Mouse (Mus musculus) liver, embryonic 12.5 days (tissue): ENCODE results near the gene Dlx6. TPM values are rescaled to one million over a fixed set of nuclear protein-coding genes. Genes with fewer than 3 reads are reported as not detected.

ENCODE experiments used
- ATAC-seq: fragments of 200-750 bp; cut with Nextera tagmentation; 2 replicates; pipeline ENCODE4 v1.8.0; 2017; ENCODE audit warnings: moderate number of reproducible peaks, mild to moderate bottlenecking, moderate library complexity
- H3K27ac ChIP-seq: fragments of 300-500 bp; sonication (generic); 2 replicates; pipeline ENCODE4 v1.5.1; 2016; ENCODE audit warnings: mild to moderate bottlenecking
- H3K27me3 ChIP-seq: fragments of 300-500 bp; sonication (generic); replicated peaks from 2 replicates; pipeline ENCODE4 v1.6.1; 2016; ENCODE audit warnings: mild to moderate bottlenecking, moderate library complexity
- H3K36me3 ChIP-seq: fragments of 300-500 bp; sonication (generic); 2 replicates; pipeline ENCODE4 v1.6.1; 2016; ENCODE audit warnings: mild to moderate bottlenecking, moderate library complexity
- H3K4me1 ChIP-seq: fragments of 300-500 bp; sonication (generic); 2 replicates; pipeline ENCODE4 v1.6.1; 2016
- H3K4me2 ChIP-seq: fragments of 300-500 bp; sonication (generic); 2 replicates; pipeline ENCODE4 v1.6.1; 2016; ENCODE audit warnings: mild to moderate bottlenecking, moderate library complexity
- H3K4me3 ChIP-seq: fragments of 300-500 bp; sonication (generic); 2 replicates; pipeline ENCODE4 v1.5.1; 2016; ENCODE audit warnings: mild to moderate bottlenecking, moderate library complexity
- H3K9ac ChIP-seq: fragments of 300-500 bp; sonication (generic); 2 replicates; pipeline ENCODE4 v1.6.1; 2016; ENCODE audit warnings: mild to moderate bottlenecking, moderate library complexity
- H3K9me3 ChIP-seq: fragments of 300-500 bp; sonication (generic); replicated peaks from 2 replicates; pipeline ENCODE4 v1.6.1; 2016; ENCODE audit warnings: mild to moderate bottlenecking, moderate library complexity
- WGBS: fragments of 180-500 bp; shearing (Covaris S2); methylation state at CpG from one replicate; pipeline ENCODE4 v1.1.7; 2016; ENCODE audit not compliant: insufficient replicate concordance; 5-methylcytosine and 5-hydroxymethylcytosine counted together
- polyA plus RNA-seq: library from polyadenylated mRNA; unstranded; fragments of >200 nt; fragmentation: Nextera tagmentation; extraction: Ambion mirVana; gene quantifications from 2 replicates; pipeline ENCODE4 v1.2.1, GENCODE M21; 2016

Dlx6 gene
- polyA plus RNA-seq, 1 experiment from 2014 or later = not detected

DNA sequence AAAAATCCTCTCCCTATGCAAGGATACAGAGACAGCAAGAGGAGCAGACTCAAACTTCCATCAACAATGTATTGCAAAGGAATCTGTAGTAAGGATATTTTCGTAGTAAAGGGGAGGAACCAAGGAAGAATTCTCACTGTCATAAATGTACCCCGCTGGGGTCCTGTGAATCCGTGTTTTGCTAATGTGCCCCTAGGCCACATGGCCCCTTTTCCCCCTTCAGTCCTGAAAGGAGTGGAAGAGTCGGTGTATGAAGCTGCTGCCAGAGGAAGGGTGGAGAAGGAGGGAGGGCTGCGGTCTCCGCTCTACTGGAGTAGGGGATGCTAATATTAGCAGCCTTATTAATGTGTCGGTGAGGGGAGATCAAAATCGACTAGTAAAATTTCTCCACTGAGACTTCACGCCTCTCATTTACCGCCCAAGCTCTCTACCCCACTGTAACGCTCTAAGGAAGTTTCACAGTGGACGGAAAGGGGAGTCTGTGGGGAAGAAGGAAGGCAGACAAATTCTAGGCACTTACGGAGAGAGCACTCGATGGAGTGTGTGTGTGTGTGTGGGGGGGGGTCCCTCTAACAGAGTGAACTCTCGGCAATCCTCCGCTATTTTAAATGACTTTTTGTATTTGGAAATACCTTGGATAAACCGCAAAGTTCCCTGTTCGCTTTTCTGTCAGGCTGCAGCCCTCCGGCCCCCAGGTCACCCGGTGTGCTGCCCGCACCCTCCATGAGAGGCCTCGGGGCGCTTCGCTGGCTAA is 17.4 kb downstream of the Dlx6 start:
- no peak overlapping the region for H3K4me3 ChIP-seq

DNA sequence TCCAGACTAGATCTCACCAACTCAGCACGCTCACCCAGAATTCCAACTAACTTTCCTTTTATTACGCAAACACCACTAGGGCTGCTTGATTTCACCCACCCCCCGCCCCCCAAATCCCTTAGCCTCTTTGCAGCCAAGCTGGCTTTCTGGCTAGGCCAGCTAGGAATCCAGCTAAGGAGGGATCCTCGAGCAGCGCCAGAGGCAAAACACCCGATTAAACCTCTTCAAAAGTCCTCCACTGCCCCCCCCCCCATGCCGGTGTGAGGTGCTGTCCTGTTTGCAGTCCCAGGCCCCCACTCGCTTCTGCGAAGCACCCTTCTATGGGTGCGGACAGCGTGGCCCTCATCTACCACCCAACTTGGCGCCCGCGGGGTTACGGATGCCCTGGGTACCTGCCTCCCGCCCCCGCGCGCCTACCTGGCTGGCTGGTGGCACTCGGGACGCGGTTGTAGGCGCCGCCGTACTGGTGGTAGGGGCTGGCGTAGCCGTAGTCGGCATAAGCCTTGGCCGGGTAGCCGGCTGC is 18.0 kb downstream of the Dlx6 start:
- no peak for ATAC-seq
- Histone ChIP-seq H3K9ac (no peak overlapping the region), H3K9me3 (no peaks in the 10 kb centered on the region), H3K4me3 (peak overlapping the region; percentile 32), H3K4me1 (peaks cover 6% of the 10 kb centered on the region), H3K27ac (no peak overlapping the region), H3K36me3 (no peaks in the 10 kb centered on the region), H3K27me3 (peaks cover 90% of the 10 kb centered on the region), H3K4me2 (peak overlapping the region; percentile 51)
- WGBS = 4% methylated on average over 30 of the region's 30 CpGs

More for the DNA sequence above, 17.4 kb downstream of the Dlx6 start:
- 5% methylated on average over 24 of the region's 24 CpGs for WGBS
- H3K27me3 ChIP-seq = peaks cover 97% of the 10 kb centered on the region
- H3K9ac ChIP-seq = no peak overlapping the region
- H3K36me3 ChIP-seq = no peaks in the 10 kb centered on the region
- no peak for ATAC-seq
- H3K9me3 ChIP-seq = no peaks in the 10 kb centered on the region
- H3K4me1 ChIP-seq = peaks cover 6% of the 10 kb centered on the region
- H3K4me2 ChIP-seq = no peak overlapping the region
- H3K27ac ChIP-seq = no peak overlapping the region

DNA sequence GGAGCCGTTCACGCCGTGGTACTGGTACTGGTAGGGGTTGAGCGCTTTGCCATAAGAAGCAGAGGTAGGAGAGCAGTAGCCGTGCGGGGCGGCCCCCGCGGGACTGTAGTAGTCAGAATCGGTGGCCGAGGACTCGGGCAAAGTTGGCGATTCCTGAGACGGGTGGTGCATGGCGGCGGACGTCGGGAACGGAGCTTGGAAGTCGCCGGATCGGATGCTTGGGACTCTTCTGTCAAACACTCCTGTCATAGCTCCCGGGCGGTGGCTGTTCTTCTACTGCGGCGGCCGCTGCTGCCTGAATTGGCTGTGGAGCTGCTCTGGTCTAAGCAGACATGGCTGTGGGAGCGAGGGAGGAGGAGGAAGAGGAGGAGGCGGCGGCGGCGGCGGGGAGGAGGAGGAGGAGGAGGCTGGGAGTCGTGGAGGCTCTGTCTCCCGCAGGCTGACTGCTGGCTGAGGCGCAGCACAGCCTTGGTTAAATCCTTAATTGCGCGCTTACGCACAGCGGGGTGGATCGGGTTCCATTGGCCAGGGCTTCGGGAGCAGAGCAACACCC is 18.6 kb downstream of the Dlx6 start, which contains the start of gene Dlx5:
Dlx5 (minus strand) TSS at position 448 of the 553 bp plus-strand sequence.
- 2% methylated on average over 35 of the region's 42 CpGs for WGBS
- Histone ChIP-seq H3K4me3 (peak within 1 kb of the TSS; percentile 32), H3K4me1 (peaks cover 6% of the 10 kb centered on the region), H3K27ac (no peak within 1 kb of the TSS), H3K36me3 (no peaks in the 10 kb centered on the region), H3K9me3 (no peaks in the 10 kb centered on the region), H3K9ac (no peak within 1 kb of the TSS), H3K4me2 (peak within 1 kb of the TSS; percentile 51), H3K27me3 (peaks cover 85% of the 10 kb centered on the region)
- no peak for ATAC-seq

DNA sequence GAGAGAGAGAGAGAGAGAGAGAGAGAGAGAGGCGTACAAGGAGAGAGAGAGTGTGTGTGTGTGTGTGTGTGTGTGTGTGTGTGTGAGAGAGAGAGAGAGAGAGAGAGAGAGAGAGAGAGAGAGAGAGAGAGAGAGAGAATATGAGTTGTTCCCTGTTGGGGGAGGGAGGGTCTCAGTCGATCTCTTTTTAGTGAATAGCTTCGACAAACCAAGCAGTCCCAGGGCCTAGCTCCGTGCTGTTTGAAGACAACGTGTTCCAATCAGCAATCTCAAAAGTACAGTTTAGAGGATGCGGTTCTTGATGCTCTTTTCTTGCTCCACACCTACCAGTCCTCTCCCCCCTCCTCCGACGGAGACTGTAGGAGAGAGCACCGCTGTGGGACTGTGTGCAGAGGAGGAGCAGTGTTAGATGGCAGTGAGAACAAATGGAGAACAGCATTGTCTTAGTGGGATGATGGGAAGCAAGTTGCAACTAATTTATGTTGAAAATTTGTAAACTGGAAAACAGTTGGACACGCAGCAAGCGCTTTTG is 19.2 kb downstream of the Dlx6 start:
- no peak overlapping the region for H3K27ac ChIP-seq
- no peaks in the 10 kb centered on the region for H3K36me3 ChIP-seq
- H3K9ac ChIP-seq = no peak overlapping the region
- H3K9me3 ChIP-seq = no peaks in the 10 kb centered on the region
- H3K4me2 ChIP-seq = no peak overlapping the region
- peaks cover 6% of the 10 kb centered on the region for H3K4me1 ChIP-seq
- ATAC-seq = no peak
- no peak overlapping the region for H3K4me3 ChIP-seq
- peaks cover 79% of the 10 kb centered on the region for H3K27me3 ChIP-seq
- WGBS = 5% methylated on average over 10 of the region's 11 CpGs

DNA sequence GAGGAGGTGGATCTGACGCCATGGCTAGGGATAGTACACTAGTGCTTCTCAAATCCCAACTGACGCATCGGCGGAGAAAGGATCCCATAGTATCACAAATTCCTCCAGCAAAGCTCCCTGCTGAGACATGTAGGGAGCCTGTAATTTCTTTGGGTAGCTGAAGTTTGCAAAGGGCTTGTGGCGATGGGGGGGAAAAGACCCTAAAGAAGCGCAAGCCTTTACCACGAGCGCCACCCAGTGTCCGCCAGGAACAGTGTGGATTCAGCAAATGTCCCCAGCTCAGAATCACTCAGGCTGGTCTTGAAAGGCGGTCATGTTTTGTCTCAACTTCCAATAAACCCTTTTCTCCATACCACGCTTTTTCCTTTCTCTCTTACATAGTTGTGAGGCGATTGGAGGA is 21.8 kb downstream of the Dlx6 start:
- no peaks in the 10 kb centered on the region for H3K9me3 ChIP-seq
- no peak for ATAC-seq
- H3K4me3 ChIP-seq = no peak overlapping the region
- no peak overlapping the region for H3K27ac ChIP-seq
- peaks cover 6% of the 10 kb centered on the region for H3K4me1 ChIP-seq
- peaks cover 64% of the 10 kb centered on the region for H3K27me3 ChIP-seq
- WGBS = 8% methylated on average over 12 of the region's 12 CpGs
- no peak overlapping the region for H3K9ac ChIP-seq
- H3K36me3 ChIP-seq = no peaks in the 10 kb centered on the region
- H3K4me2 ChIP-seq = no peak overlapping the region

DNA sequence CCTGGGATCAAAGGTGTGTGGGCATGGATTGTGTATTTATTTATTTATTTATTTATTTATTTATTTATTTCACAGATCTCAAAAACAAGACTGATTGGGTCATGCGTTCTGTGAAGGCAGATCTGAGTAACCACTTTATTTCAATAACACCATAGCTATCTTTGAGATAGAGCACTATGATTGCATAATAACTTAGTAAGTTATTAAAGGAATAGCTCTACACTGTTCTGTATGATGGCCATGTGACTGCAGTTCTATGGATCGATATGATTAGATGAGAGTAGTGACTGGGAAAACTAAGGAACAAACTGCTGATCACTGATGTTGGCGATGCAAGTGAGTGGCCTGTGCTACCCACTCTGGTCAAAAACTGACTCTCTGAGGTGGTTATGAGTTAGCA is 23.1 kb downstream of the Dlx6 start:
- H3K4me2 ChIP-seq = no peak overlapping the region
- H3K4me1 ChIP-seq = peaks cover 5% of the 10 kb centered on the region
- H3K4me3 ChIP-seq = no peak overlapping the region
- no peak overlapping the region for H3K27ac ChIP-seq
- H3K36me3 ChIP-seq = no peaks in the 10 kb centered on the region
- whole genome bisulfite sequencing = 61% methylated on average over 3 of the region's 3 CpGs
- ATAC-seq = no peak
- H3K9ac ChIP-seq = no peak overlapping the region
- no peaks in the 10 kb centered on the region for H3K9me3 ChIP-seq
- H3K27me3 ChIP-seq = peaks cover 50% of the 10 kb centered on the region

DNA sequence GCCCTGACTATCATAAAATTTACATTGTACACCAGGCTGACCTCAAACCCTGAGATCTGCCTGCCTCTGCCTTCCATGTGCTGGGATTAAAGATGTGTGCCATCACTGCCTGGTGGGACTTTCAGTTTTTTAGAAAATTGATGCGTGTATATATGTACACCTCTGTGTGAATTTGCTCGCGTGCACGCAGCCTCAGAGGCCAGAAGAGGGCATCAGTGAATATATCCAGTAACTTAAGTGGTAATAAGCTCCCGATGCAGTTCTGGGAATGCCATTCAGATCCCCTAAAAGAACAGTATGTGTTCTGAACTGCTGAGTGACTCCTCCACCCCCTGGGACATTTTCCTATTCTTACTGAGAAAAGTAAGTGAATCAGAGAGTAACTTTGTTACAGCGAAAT is 26.9 kb downstream of the Dlx6 start:
- no peaks in the 10 kb centered on the region for H3K9me3 ChIP-seq
- ATAC-seq = no peak
- peaks cover 14% of the 10 kb centered on the region; the same call in 1 of the 2 replicates for H3K27me3 ChIP-seq
- no peak overlapping the region for H3K4me3 ChIP-seq
- H3K36me3 ChIP-seq = no peaks in the 10 kb centered on the region
- H3K4me1 ChIP-seq = no peaks in the 10 kb centered on the region
- WGBS = 49% methylated on average over 6 of the region's 6 CpGs
- H3K4me2 ChIP-seq = no peak overlapping the region
- no peak overlapping the region for H3K9ac ChIP-seq
- H3K27ac ChIP-seq = no peak overlapping the region

DNA sequence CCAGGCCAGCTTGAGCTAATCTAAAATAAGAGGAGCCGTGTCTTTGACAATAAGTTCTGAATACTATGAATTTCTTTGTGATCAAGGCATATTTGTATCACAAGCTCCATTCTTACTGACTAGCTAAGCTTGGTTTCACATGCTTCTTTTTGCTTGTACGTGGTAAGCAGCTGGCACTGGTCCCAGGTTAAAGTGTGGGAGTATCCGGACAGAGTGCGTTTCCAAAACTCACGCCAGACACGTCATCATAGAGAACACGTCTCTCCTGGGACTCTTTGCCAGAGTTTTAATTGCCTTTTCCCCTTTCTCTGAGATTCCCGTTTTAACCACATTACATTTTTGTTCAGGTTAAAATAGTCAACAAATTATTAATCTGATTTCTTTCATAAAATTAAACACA is 46.5 kb downstream of the Dlx6 start:
- Histone ChIP-seq H3K36me3 (no peaks in the 10 kb centered on the region), H3K9ac (no peak overlapping the region), H3K4me2 (no peak overlapping the region), H3K4me1 (no peaks in the 10 kb centered on the region), H3K4me3 (no peak overlapping the region), H3K27ac (no peak overlapping the region), H3K27me3 (no peaks in the 10 kb centered on the region), H3K9me3 (no peaks in the 10 kb centered on the region)
- ATAC-seq = no peak
- WGBS = 73% methylated on average over 8 of the region's 8 CpGs

DNA sequence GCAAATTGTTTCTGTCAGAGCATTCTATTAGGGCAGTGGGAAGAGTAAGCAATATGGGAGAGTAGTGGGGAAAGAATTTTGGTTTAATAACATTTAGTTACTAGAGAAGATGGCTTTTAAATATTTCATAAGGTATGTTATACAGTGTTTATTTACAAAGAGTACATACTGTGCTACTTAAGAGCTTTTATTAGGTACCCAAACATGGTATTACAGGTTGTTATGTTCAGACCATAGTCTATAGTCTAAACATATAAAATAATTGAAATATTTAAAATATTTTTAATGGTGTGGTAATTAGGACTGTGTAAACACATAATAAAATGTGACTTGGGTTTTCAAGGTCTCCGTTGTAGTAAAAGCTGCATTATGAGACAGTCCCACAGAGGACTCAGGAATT is 51.2 kb downstream of the Dlx6 start:
- H3K9me3 ChIP-seq = no peaks in the 10 kb centered on the region
- WGBS = 68% methylated on average over 1 of the region's 1 CpGs
- H3K36me3 ChIP-seq = no peaks in the 10 kb centered on the region
- H3K27me3 ChIP-seq = no peaks in the 10 kb centered on the region
- no peak overlapping the region for H3K9ac ChIP-seq
- no peak overlapping the region for H3K4me2 ChIP-seq
- H3K4me3 ChIP-seq = no peak overlapping the region
- ATAC-seq = no peak
- no peak overlapping the region for H3K27ac ChIP-seq
- H3K4me1 ChIP-seq = no peaks in the 10 kb centered on the region

DNA sequence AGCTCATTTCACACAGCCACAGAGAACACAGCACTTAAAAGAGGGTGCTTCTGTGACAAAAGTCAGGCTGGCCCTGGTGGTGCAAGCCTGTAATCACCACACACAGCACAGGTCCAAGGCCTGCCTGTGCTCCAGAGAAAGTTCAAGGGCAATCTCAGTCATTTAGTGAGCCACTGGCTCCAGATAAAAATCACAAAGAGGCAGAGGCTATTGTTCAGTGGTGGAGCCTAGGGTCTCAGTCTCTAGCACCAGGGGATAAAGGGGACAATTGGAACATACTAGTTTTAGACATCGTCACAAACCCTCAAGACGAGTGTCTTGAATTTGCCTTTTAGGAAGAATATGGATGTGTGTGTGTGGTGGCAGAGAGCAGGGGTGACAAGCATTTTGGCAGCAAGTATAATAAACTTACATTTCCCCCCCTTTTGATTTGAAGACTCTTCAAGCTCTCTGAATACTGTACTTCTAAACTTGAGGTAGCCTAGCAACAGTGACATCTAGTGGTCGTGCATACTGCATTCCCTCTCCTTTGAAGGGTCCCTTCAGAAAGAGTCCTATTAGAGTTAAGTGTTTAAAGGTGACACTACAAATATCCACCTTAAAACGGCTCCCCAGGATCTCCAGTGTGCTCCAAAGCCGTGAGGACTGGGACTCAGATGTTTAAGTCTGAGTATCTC is 51.9 kb downstream of the Dlx6 start:
- no peak overlapping the region for H3K4me2 ChIP-seq
- H3K4me1 ChIP-seq = no peaks in the 10 kb centered on the region
- no peaks in the 10 kb centered on the region for H3K9me3 ChIP-seq
- no peak for ATAC-seq
- H3K27me3 ChIP-seq = no peaks in the 10 kb centered on the region
- H3K9ac ChIP-seq = no peak overlapping the region
- H3K27ac ChIP-seq = no peak overlapping the region
- no peak overlapping the region for H3K4me3 ChIP-seq
- 39% methylated on average over 5 of the region's 5 CpGs for WGBS
- H3K36me3 ChIP-seq = no peaks in the 10 kb centered on the region

DNA sequence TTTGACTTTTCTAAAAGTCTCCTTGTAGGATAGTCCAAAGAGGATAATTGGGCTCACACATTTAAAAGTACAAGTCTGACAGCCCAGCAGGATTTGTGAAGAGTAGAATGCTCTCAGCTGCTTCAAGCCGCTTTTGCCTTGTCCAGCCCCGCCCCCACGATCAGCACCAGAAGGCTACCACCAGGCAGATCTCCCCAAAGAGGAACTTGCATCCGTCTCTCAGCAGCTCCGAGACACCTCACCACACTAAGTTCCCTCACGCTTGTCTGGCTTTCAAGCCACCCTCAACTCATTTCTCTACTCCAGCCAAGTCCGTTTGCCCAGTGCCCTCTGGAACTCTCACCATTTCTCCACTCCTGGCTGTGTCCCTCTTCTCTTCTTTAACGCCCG is 52.4 kb downstream of the Dlx6 start:
- WGBS = 20% methylated on average over 9 of the region's 9 CpGs

DNA sequence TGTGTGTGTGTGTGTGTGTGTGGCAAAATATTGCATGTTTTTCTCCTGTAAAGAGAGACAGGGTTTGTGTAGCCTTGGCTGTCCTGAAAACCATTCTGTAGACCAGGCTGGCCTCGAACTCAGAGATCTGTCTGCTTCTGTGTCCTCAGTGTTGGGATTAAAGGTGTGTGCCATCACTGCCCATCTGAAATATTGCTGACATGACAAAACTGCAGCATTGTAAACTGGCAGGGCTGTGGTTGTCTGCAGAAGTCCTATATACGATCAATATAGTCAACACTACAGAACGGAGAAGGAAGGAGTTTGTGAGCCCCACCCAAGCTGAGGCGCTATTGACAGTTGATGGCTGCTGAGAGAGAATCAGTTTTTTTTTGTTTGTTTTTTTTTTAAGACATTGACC is 54.2 kb downstream of the Dlx6 start:
- Histone ChIP-seq H3K4me2 (no peak overlapping the region), H3K4me3 (no peak overlapping the region), H3K36me3 (no peaks in the 10 kb centered on the region), H3K27me3 (no peaks in the 10 kb centered on the region), H3K9me3 (no peaks in the 10 kb centered on the region), H3K27ac (no peak overlapping the region), H3K4me1 (no peaks in the 10 kb centered on the region), H3K9ac (no peak overlapping the region)
- ATAC-seq = no peak
- 75% methylated on average over 4 of the region's 4 CpGs for WGBS

More for the DNA sequence above, 52.4 kb downstream of the Dlx6 start:
- Histone ChIP-seq H3K9ac (no peak overlapping the region), H3K27me3 (no peaks in the 10 kb centered on the region), H3K9me3 (no peaks in the 10 kb centered on the region), H3K4me2 (no peak overlapping the region), H3K4me1 (no peaks in the 10 kb centered on the region), H3K27ac (no peak overlapping the region), H3K4me3 (no peak overlapping the region), H3K36me3 (no peaks in the 10 kb centered on the region)
- no peak for ATAC-seq
